Mouse (Mus musculus) midbrain, embryonic 16.5 days (tissue): ENCODE data around the gene Htr1d. TPM values are rescaled to one million over a fixed set of nuclear protein-coding genes. Genes with fewer than 3 reads are reported as not detected.

Experiments used
- ATAC-seq: fragments of 200-750 bp; cut with Nextera tagmentation; 2 replicates; pipeline ENCODE4 v1.8.0; 2017; ENCODE audit warnings: moderate TSS enrichment
- H3K27ac ChIP-seq: fragments of 300-500 bp; sonication (generic); 2 replicates; pipeline ENCODE4 v1.5.1; 2014; ENCODE audit warnings: mild to moderate bottlenecking, low read length, mixed read lengths
- H3K27me3 ChIP-seq: fragments of 300-500 bp; sonication (generic); 2 replicates; pipeline ENCODE4 v1.6.1; 2014; ENCODE audit warnings: low read depth, low read length, mixed read lengths; ENCODE audit not compliant: control insufficient read depth, insufficient read depth
- H3K36me3 ChIP-seq: fragments of 300-500 bp; sonication (generic); 2 replicates; pipeline ENCODE4 v1.6.1; 2014; ENCODE audit warnings: mild to moderate bottlenecking, low read length, moderate library complexity, mixed read lengths; ENCODE audit not compliant: control insufficient read depth, insufficient read depth
- H3K4me1 ChIP-seq: fragments of 300-500 bp; sonication (generic); 2 replicates; pipeline ENCODE4 v1.6.1; 2014; ENCODE audit warnings: mild to moderate bottlenecking, low read length, mixed read lengths; ENCODE audit not compliant: control insufficient read depth, insufficient read depth
- H3K4me2 ChIP-seq: fragments of 300-500 bp; sonication (generic); 2 replicates; pipeline ENCODE4 v1.6.1; 2014; ENCODE audit warnings: mild to moderate bottlenecking, low read length, mixed read lengths
- H3K4me3 ChIP-seq: fragments of 300-500 bp; sonication (generic); 2 replicates; pipeline ENCODE4 v1.5.1; 2014; ENCODE audit warnings: low read depth, mild to moderate bottlenecking, low read length, moderate library complexity, mixed read lengths
- H3K9ac ChIP-seq: fragments of 300-500 bp; sonication (generic); 2 replicates; pipeline ENCODE4 v1.6.1; 2014; ENCODE audit warnings: low read depth, low read length, mixed read lengths
- H3K9me3 ChIP-seq: fragments of 300-500 bp; sonication (generic); replicated peaks from 2 replicates; pipeline ENCODE4 v1.6.1; 2014; ENCODE audit warnings: mild to moderate bottlenecking, low read length, mixed read lengths; ENCODE audit not compliant: control insufficient read depth, poor library complexity, severe bottlenecking
- WGBS: fragments of 180-500 bp; shearing (Covaris S2); extraction: QIAGEN DNeasy Blood & Tissue Kit; methylation state at CpG from one replicate; pipeline ENCODE4 v1.1.7; 2014; 5-methylcytosine and 5-hydroxymethylcytosine counted together
- polyA plus RNA-seq: library from polyadenylated mRNA; unstranded; fragments of >200 nt; fragmentation: Nextera tagmentation; extraction: Ambion mirVana; gene quantifications from 2 replicates; pipeline ENCODE4 v1.2.1, GENCODE M21; 2015

Htr1d gene
- polyA plus RNA-seq, 1 experiment from 2014 or later, result 2.8 TPM

- WGBS, result 2% methylated on average over 34 of the region's 36 CpGs
- H3K4me1 ChIP-seq, result peaks cover 12% of the 10 kb centered on the region
- H3K27ac ChIP-seq, result peak within 1 kb of the TSS; percentile 93
- H3K9ac ChIP-seq, result peak within 1 kb of the TSS; percentile 88
- peak within 1 kb of the TSS; percentile 63 for H3K4me3 ChIP-seq
- no peaks in the 10 kb centered on the region for H3K36me3 ChIP-seq
- H3K9me3 ChIP-seq, result no peaks in the 10 kb centered on the region
- H3K4me2 ChIP-seq, result peak within 1 kb of the TSS; percentile 56
- peak; percentile 91 for ATAC-seq
- H3K27me3 ChIP-seq, result peaks cover 5% of the 10 kb centered on the region
These were observed 46.1 kb downstream of the Htr1d start, which contains the start of gene Luzp1 for GRCm38 (mm10) chr4:136469371-136469903. TSS of gene Luzp1 (plus strand) at chr4:136469761.

GRCm38 (mm10) chr4:136469941-136470346 is 46.6 kb downstream of the Htr1d start:
- H3K36me3 ChIP-seq, result no peaks in the 10 kb centered on the region
- H3K4me3 ChIP-seq, result peak overlapping the region; percentile 63
- ATAC-seq, result peak; percentile 86
- peaks cover 12% of the 10 kb centered on the region for H3K4me1 ChIP-seq
- under 1% methylated on average over 29 of the region's 55 CpGs for WGBS
- peaks cover under 1% of the 10 kb centered on the region; the same call in 1 of the 2 replicates for H3K27me3 ChIP-seq
- H3K27ac ChIP-seq, result peak overlapping the region; percentile 93
- H3K9ac ChIP-seq, result peak overlapping the region; percentile 88
- no peaks in the 10 kb centered on the region for H3K9me3 ChIP-seq
- H3K4me2 ChIP-seq, result peak overlapping the region; percentile 56

DNA sequence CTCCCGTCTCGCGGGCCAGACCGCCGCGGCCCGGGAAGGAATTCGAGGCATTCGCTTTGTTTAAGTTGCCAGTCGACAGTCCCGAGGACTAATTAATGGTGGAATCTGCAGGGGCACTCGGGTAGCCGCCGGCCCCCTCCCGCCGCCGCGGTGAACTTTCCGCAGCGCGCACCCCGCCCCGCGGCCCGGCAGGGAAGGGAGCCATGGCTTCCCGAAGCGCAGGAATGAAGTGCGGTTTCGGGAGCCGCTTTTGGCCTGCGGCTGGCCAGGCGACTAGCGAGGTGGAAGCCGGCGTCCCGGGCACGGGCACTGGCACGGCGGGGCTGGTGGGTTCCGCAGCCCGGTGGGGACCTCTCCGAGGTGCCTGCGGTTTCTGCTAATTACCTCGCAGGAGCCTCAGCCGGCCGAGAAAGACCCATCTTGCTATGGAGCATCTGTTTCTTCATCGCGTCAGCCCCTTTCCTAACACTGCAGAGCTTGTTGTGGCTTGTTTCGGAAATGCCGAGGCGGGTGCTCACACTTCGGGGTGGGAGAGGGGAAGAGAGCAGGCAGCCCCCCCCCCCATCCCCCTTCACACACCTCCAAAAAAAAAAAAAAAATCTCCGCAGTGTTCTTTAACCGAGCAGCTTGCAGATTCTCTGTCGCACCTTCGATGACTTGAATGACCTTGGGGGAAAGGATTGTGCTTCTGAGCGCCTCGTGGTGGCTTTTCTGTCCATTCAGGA is 47.2 kb downstream of the Htr1d start:
- peaks cover 12% of the 10 kb centered on the region for H3K4me1 ChIP-seq
- under 1% methylated on average over 55 of the region's 58 CpGs for WGBS
- H3K4me2 ChIP-seq, result peak overlapping the region; percentile 56
- peak overlapping the region; percentile 93 for H3K27ac ChIP-seq
- H3K9me3 ChIP-seq, result no peaks in the 10 kb centered on the region
- H3K4me3 ChIP-seq, result peak overlapping the region; percentile 63
- H3K9ac ChIP-seq, result peak overlapping the region; percentile 88
- H3K36me3 ChIP-seq, result no peaks in the 10 kb centered on the region
- peak; percentile 23; the same call in 1 of the 2 replicates for ATAC-seq
- H3K27me3 ChIP-seq, result no peaks in the 10 kb centered on the region

DNA sequence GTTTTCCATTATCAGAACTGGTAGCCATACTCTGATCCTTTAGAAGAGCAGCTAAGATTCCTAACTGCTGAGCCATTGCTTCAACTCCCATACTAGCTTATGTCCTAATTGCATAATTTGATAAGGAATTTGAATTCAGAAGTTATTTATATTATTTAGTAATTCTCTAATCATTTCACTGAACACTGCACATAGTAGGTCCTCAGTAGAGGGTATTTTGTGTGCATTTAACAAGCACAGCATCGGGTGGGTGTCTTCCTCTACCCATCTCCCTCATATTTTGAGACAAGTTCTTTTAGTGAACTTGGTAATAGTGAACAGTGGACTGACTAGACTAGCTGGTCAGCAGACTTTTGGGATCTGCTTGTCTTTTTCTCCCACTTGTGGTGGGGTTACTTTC is 53.4 kb downstream of the Htr1d start:
- WGBS, result 97% methylated on average over 1 of the region's 1 CpGs
- peaks cover 3% of the 10 kb centered on the region for H3K4me1 ChIP-seq
- no peaks in the 10 kb centered on the region for H3K9me3 ChIP-seq
- H3K27ac ChIP-seq, result no peak overlapping the region
- no peaks in the 10 kb centered on the region for H3K27me3 ChIP-seq
- ATAC-seq, result no peak
- no peak overlapping the region for H3K9ac ChIP-seq
- H3K36me3 ChIP-seq, result no peaks in the 10 kb centered on the region
- H3K4me3 ChIP-seq, result no peak overlapping the region
- H3K4me2 ChIP-seq, result no peak overlapping the region

GRCm38 (mm10) chr4:136486549-136486948 is 63.2 kb downstream of the Htr1d start:
- no peak for ATAC-seq
- no peaks in the 10 kb centered on the region for H3K9me3 ChIP-seq
- H3K27me3 ChIP-seq, result no peaks in the 10 kb centered on the region
- no peaks in the 10 kb centered on the region for H3K36me3 ChIP-seq
- H3K27ac ChIP-seq, result no peak overlapping the region
- no peak overlapping the region for H3K4me3 ChIP-seq
- WGBS, result 94% methylated on average over 2 of the region's 2 CpGs
- H3K4me1 ChIP-seq, result no peaks in the 10 kb centered on the region
- no peak overlapping the region for H3K4me2 ChIP-seq
- H3K9ac ChIP-seq, result no peak overlapping the region

Other genes with a start within 250 kb of the Htr1d start
- gene Asap3, start 217.2 kb upstream of the Htr1d start, polyA plus RNA-seq, result 4.5 and 5.1 TPM in 2 replicates
- gene Tcea3, start 175.8 kb upstream of the Htr1d start, polyA plus RNA-seq, result 0.67 and 1.2 TPM in 2 replicates
- 42.8 and 43.3 TPM in 2 replicates for gene Zfp46, start 138.8 kb upstream of the Htr1d start, polyA plus RNA-seq
- 194 and 206 TPM in 2 replicates for gene Hnrnpr, start 112.6 kb upstream of the Htr1d start, polyA plus RNA-seq
- gene 6030445D17Rik, start 38.7 kb downstream of the Htr1d start, polyA plus RNA-seq, result 0.14 and 0.20 TPM in 2 replicates
- 40.8 and 46.7 TPM in 2 replicates for gene Luzp1, start 46.2 kb downstream of the Htr1d start, polyA plus RNA-seq
- 59.4 and 61.4 TPM in 2 replicates for gene Kdm1a, start 179.2 kb downstream of the Htr1d start, polyA plus RNA-seq
- not detected in 2 replicates for gene Tex46, start 186.9 kb downstream of the Htr1d start, polyA plus RNA-seq
- 0.06 and 0.08 TPM in 2 replicates for gene Lactbl1, start 199.1 kb downstream of the Htr1d start, polyA plus RNA-seq